Mouse (Mus musculus): ENCODE measurements around the gene Fbxl19. TPM values are rescaled to one million over a fixed set of nuclear protein-coding genes. Genes with fewer than 3 reads are reported as not detected.
"Not testable (repeated sequence)": the region's sequence is repeated elsewhere in the genome, so short reads cannot be mapped to it uniquely, and the experiment has no call there.

Gene Fbxl19
- polyA plus RNA-seq, 1 experiment from 2014 or later, result 2.9 TPM

- Histone ChIP-seq H3K9ac (no peak overlapping the region), H3K4me3 (replicated peaks) (no peak overlapping the region), H3K4me1 (replicated peaks) (no peaks in the 10 kb centered on the region), H3K27ac (replicated peaks) (no peak overlapping the region), H3K4me2 (no peak overlapping the region), H3K27me3 (0 out of 2 replicates have a peak, but pooled peaks cover 5% of the 10 kb centered on the region), H3K36me3 (replicated peaks) (no peaks in the 10 kb centered on the region), H3K9me3 (replicated peaks) (no peaks in the 10 kb centered on the region)
- ATAC-seq (ENCODE audit: insufficient read depth), result no peak
- WGBS (ENCODE audit: insufficient replicate concordance), result 55% methylated on average over 7 of the region's 7 CpGs
These were observed 16.4 kb upstream of the Fbxl19 start for GRCm38 (mm10) chr7:127727898-127728297.

DNA sequence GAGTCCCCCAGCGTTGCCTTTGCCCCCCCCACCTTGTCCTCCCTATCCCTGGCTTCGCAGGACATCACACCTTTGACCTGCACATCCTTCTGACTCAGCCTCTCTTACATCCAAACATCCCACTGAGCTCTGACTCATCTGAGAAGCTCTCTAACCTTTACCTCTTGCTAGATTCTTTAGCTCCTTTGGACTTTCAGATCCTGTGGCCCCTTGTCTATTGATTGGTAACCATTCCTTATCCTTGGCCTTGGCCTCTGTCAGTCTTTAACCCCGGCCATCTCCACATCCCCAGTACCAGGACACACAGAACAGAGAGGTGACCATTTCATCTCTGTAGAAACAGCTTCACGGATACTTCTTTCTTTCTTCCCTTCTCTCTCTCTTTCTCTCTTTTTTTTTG lies 14.2 kb upstream of the Fbxl19 start:
- Histone ChIP-seq H3K4me3 (replicated peaks) (no peak overlapping the region), H3K4me1 (replicated peaks) (no peaks in the 10 kb centered on the region), H3K4me2 (no peak overlapping the region), H3K36me3 (replicated peaks) (no peaks in the 10 kb centered on the region), H3K27ac (replicated peaks) (no peak overlapping the region), H3K27me3 (0 out of 2 replicates have a peak, but pooled peaks cover 5% of the 10 kb centered on the region), H3K9ac (no peak overlapping the region), H3K9me3 (replicated peaks) (no peaks in the 10 kb centered on the region)
- WGBS (ENCODE audit: insufficient replicate concordance), result 51% methylated on average over 4 of the region's 4 CpGs
- ATAC-seq (ENCODE audit: insufficient read depth), result no peak

DNA sequence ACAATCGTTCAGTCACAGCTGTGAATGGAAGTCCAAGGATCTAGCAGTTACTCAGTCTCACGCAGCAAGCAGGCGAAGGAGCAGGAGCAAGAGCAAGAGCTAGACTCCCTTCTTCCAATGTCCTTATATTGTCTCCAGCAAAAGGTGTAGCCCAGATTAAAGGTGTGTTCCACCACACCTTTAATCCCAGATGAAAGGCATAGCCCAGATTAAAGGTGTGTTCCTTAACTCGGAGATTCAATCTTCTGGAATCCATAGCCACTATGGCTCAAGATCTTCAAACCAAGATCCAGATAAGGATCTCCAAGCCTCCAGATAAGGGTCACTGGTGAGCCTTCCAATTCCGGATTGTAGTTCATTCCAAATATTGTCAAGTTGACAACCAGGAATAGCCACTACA lies 12.3 kb upstream of the Fbxl19 start, which contains the start of gene Ctf2:
Gene Ctf2 (minus strand): TSS at position 101 of the 400 bp plus-strand sequence.
- not testable (repeated sequence) for H3K36me3 ChIP-seq (replicated peaks); H3K27me3 ChIP-seq; H3K9me3 ChIP-seq (replicated peaks); H3K27ac ChIP-seq (replicated peaks); H3K4me3 ChIP-seq (replicated peaks); H3K4me2 ChIP-seq; ATAC-seq (ENCODE audit: insufficient read depth); H3K4me1 ChIP-seq (replicated peaks); H3K9ac ChIP-seq
- WGBS (ENCODE audit: insufficient replicate concordance), result no CpG with 5 or more reads among the region's 5 CpGs

- no peaks in the 10 kb centered on the region for H3K9me3 ChIP-seq (replicated peaks)
- peak overlapping the region; percentile 81 for H3K4me3 ChIP-seq (replicated peaks)
- H3K27me3 ChIP-seq, result no peaks in the 10 kb centered on the region
- ATAC-seq (ENCODE audit: insufficient read depth), result peak; percentile 78
- H3K36me3 ChIP-seq (replicated peaks), result peaks cover 4% of the 10 kb centered on the region; the same call in 1 of the 2 replicates
- H3K9ac ChIP-seq, result peak overlapping the region; percentile 68
- peak overlapping the region; percentile 84 for H3K27ac ChIP-seq (replicated peaks)
- WGBS (ENCODE audit: insufficient replicate concordance), result under 1% methylated on average over 19 of the region's 19 CpGs
- H3K4me1 ChIP-seq (replicated peaks), result peaks cover 35% of the 10 kb centered on the region
- peak overlapping the region; percentile 93 for H3K4me2 ChIP-seq
These were observed 908 bp downstream of the Fbxl19 start for GRCm38 (mm10) chr7:127745251-127745651.

- peaks cover 35% of the 10 kb centered on the region for H3K4me1 ChIP-seq (replicated peaks)
- under 1% methylated on average over 38 of the region's 39 CpGs for WGBS (ENCODE audit: insufficient replicate concordance)
- H3K4me3 ChIP-seq (replicated peaks), result peak overlapping the region; percentile 81
- no peaks in the 10 kb centered on the region for H3K9me3 ChIP-seq (replicated peaks)
- peaks cover 8% of the 10 kb centered on the region; the same call in 1 of the 2 replicates for H3K36me3 ChIP-seq (replicated peaks)
- H3K27me3 ChIP-seq, result no peaks in the 10 kb centered on the region
- peak overlapping the region; percentile 84 for H3K27ac ChIP-seq (replicated peaks)
- peak overlapping the region; percentile 68 for H3K9ac ChIP-seq
- ATAC-seq (ENCODE audit: insufficient read depth), result peak; percentile 73
- peak overlapping the region; percentile 93 for H3K4me2 ChIP-seq
These were observed 1.5 kb downstream of the Fbxl19 start for GRCm38 (mm10) chr7:127745652-127746493.

DNA sequence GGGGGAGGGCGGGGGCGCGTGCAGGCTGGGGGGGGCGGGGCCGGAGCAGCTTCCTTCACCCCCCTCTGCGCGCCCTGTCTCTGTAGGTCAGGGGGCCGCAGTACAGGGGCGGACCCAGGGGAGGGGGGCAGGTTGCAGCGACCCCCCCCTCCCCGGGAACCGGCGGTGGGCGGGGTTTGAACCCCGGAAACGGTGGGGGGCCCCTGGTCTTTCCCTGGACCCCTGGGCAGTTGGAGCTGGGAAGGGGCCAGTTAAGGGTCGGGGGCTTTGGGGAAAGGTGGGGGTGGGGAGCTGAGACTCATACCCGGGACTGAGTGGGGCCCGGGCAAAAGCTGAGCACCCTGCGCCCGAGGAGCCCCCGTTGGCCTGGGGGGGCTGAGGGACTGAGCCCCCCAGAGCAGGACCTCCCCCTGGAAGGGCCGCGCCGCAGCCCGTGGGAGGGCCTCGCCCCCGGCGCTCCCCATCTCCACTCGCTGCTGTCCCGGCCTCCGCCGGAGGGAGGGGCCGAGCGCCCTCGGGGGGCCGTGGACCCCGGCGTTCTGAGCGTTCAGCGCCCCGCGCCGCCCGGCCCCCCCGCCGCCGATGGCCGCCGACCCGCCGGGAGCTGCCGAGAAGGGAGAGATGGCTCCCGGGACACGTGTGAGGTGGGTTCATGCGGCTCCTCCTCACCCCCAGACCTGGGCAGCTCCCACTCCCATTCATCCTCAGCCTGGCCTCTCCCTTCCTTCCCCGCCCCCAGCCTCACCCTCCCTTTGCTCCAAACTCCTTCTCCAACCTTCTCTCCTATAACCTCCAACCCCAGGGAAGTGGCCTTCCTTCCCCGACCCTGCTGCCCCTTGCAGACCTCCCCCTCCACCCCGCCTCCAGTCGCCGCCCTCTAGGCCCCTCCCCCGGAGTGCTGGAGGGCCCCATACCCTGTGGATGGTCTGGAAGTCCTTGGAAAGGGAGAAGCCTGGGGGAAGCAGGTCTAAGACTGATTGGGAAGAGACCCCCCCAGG lies 2.5 kb downstream of the Fbxl19 start:
- peak overlapping the region; percentile 93 for H3K4me2 ChIP-seq
- H3K9me3 ChIP-seq (replicated peaks), result no peaks in the 10 kb centered on the region
- H3K27ac ChIP-seq (replicated peaks), result 0 out of 2 replicates have a peak overlapping the region, but pooled peaks have one; percentile 11
- peaks cover 35% of the 10 kb centered on the region for H3K4me1 ChIP-seq (replicated peaks)
- no peak; the same call in 1 of the 2 replicates for ATAC-seq (ENCODE audit: insufficient read depth)
- H3K4me3 ChIP-seq (replicated peaks), result peak overlapping the region; percentile 81
- no peaks in the 10 kb centered on the region for H3K27me3 ChIP-seq
- under 1% methylated on average over 56 of the region's 62 CpGs for WGBS (ENCODE audit: insufficient replicate concordance)
- H3K9ac ChIP-seq, result peak overlapping the region; percentile 68
- H3K36me3 ChIP-seq (replicated peaks), result peaks cover 16% of the 10 kb centered on the region; the same call in 1 of the 2 replicates

DNA sequence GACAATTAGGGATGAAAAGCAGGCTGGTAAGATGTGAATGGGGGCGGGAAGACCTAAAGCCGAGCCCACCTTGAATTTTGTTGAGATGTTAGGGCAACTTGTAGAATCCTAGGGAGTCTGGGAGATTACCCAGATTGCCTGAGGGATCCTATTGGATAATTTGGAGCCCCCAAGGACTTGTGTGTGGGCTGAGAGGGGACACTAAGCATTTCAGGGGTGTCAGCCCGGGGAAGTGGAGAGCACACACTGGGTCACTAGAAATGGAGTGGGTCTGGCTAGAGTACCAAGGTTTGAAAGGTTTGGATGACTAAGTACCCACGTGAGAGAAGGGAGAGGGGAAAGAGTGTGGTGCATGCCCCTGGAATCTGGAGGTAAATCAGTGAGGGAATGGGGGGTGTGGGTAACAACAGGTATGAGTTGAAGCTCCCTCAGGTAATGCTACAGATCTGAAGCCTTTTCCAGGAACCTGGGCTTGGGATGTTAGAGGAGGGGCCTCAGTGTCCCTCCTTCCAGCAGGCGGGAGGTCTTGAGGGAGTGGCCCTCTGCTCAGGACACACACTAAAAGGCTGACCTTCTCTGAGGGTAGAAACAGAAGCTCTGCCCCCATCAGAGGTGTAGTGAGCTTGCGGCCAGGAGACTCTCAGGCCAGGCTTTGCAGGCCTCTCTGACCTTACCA lies 3.4 kb downstream of the Fbxl19 start:
- Histone ChIP-seq H3K9me3 (replicated peaks) (no peaks in the 10 kb centered on the region), H3K4me3 (replicated peaks) (peak overlapping the region; percentile 81; the same call in 1 of the 2 replicates), H3K4me1 (replicated peaks) (peaks cover 35% of the 10 kb centered on the region), H3K4me2 (peak overlapping the region; percentile 93), H3K27ac (replicated peaks) (no peak overlapping the region), H3K36me3 (replicated peaks) (peaks cover 20% of the 10 kb centered on the region), H3K9ac (no peak overlapping the region), H3K27me3 (no peaks in the 10 kb centered on the region)
- no peak for ATAC-seq (ENCODE audit: insufficient read depth)
- 63% methylated on average over 6 of the region's 6 CpGs for WGBS (ENCODE audit: insufficient replicate concordance)

GRCm38 (mm10) chr7:127748235-127748560 lies 3.9 kb downstream of the Fbxl19 start:
- Histone ChIP-seq H3K9ac (no peak overlapping the region), H3K27ac (replicated peaks) (no peak overlapping the region)

DNA sequence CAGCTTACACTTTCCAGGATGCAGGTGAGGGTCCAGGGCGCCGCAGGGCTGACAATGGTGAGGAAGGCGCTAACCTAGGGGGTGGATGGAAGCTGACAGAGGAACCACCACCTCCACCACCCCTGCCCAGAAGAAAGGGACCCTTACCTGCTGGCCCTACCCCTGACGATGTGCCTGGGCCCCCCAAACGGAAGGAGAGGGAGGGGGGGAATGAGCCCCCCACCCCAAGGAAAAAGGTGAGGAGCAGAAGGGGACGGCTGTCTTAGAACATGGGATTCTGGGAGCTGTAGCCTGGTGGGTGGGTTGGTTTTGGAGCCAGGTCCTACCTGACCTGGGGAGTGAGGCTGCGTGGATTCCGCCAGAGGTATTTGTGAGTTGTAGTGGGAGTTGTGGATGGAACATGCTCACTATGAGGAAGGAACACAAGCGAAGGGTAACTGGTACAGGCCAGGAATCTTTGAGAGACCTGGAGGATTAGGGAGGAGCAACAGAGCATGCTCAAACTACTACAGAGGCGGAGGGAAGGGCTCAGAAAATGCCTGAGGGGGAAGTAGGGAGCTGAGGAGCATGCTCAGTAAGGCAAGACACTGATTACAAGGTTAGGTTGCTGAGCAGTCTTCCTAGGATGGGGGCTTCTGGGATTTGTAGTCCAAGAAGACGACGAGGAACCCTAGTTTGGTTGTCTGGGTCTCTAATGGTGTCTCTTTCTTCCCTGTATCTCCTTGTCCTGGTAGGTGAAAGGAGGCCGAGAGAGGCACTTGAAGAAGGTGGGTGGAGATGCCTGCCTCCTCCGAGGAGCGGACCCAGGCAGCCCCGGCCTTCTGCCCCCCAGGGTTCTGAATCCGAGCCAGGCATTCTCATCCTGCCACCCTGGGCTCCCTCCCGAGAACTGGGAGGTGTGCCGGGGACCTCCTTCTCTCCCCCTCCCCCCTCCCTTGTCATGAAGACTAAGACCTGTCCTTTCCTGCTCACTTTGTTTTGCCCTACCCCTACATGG lies 6.1 kb downstream of the Fbxl19 start:
- H3K4me2 ChIP-seq, result no peak overlapping the region
- ATAC-seq (ENCODE audit: insufficient read depth), result no peak
- no peak overlapping the region for H3K4me3 ChIP-seq (replicated peaks)
- 74% methylated on average over 19 of the region's 19 CpGs for WGBS (ENCODE audit: insufficient replicate concordance)
- no peak overlapping the region for H3K9ac ChIP-seq
- no peak overlapping the region for H3K27ac ChIP-seq (replicated peaks)
- peaks cover 17% of the 10 kb centered on the region for H3K4me1 ChIP-seq (replicated peaks)
- H3K9me3 ChIP-seq (replicated peaks), result no peaks in the 10 kb centered on the region
- peaks cover 20% of the 10 kb centered on the region for H3K36me3 ChIP-seq (replicated peaks)
- no peaks in the 10 kb centered on the region for H3K27me3 ChIP-seq

More at GRCm38 (mm10) chr7:127748235-127748560, 3.9 kb downstream of the Fbxl19 start:
- 90% methylated on average over 28 of the region's 28 CpGs for WGBS (ENCODE audit: insufficient replicate concordance)
- Histone ChIP-seq H3K27me3 (no peaks in the 10 kb centered on the region), H3K4me1 (replicated peaks) (peaks cover 35% of the 10 kb centered on the region), H3K36me3 (replicated peaks) (peaks cover 20% of the 10 kb centered on the region), H3K4me2 (no peak overlapping the region), H3K4me3 (replicated peaks) (no peak overlapping the region), H3K9me3 (replicated peaks) (no peaks in the 10 kb centered on the region)
- no peak for ATAC-seq (ENCODE audit: insufficient read depth)

DNA sequence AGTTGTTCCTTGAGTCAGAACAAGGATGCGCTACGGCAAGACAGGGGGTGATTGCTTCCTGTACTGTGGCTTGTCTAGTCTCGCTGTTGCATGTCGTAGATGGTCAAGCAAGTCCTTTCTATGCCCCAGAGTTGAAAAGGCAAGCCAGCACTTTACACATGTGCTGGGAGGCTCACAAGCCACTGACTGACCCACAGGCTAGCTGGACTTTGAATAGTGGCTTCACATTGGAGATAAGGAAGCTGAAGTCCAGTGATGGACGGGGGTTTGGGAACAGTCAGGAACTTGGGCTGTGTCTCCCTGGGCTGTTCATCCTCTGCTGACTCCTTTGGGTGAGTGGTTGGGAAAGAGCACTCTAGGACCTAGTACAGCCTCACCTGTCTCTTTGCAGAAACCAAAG lies 7.3 kb downstream of the Fbxl19 start:
- no peaks in the 10 kb centered on the region for H3K27me3 ChIP-seq
- peaks cover 20% of the 10 kb centered on the region for H3K36me3 ChIP-seq (replicated peaks)
- no peak overlapping the region for H3K9ac ChIP-seq
- no peak overlapping the region for H3K4me3 ChIP-seq (replicated peaks)
- H3K9me3 ChIP-seq (replicated peaks), result no peaks in the 10 kb centered on the region
- H3K4me1 ChIP-seq (replicated peaks), result peaks cover 10% of the 10 kb centered on the region
- H3K4me2 ChIP-seq, result no peak overlapping the region
- WGBS (ENCODE audit: insufficient replicate concordance), result 81% methylated on average over 5 of the region's 5 CpGs
- H3K27ac ChIP-seq (replicated peaks), result no peak overlapping the region
- ATAC-seq (ENCODE audit: insufficient read depth), result no peak

All from liver, embryonic 15.5 days (tissue).